Mouse (Mus musculus): ENCODE data around the gene AA467197. TPM values are rescaled to one million over a fixed set of nuclear protein-coding genes. Genes with fewer than 3 reads are reported as not detected.
A peak's percentile ranks its signal among the peaks of the same experiment; 100 is the strongest.

AA467197 gene
- total RNA-seq, 2 experiments from 2014 or later: not detected

- intact Hi-C loops (cut with DNase I): loop anchor here (10.0 kb wide), 1 partner anchor 123 kb away; no protein-coding TSS in a partner anchor
- peak; percentile 15 to 44 for DNase-seq (ENCODE audit: low spot score in 2 of 2)
These were observed 5.5 kb upstream of the AA467197 start for GRCm38 (mm10) chr2:122631226-122631801.

- intact Hi-C loops (cut with DNase I): loop anchor here (1.0 to 10.0 kb wide), 2 partner anchors 31 to 117 kb away; no protein-coding TSS in a partner anchor
These were observed 776 bp downstream of the AA467197 start for GRCm38 (mm10) chr2:122637526-122637997.

DNA sequence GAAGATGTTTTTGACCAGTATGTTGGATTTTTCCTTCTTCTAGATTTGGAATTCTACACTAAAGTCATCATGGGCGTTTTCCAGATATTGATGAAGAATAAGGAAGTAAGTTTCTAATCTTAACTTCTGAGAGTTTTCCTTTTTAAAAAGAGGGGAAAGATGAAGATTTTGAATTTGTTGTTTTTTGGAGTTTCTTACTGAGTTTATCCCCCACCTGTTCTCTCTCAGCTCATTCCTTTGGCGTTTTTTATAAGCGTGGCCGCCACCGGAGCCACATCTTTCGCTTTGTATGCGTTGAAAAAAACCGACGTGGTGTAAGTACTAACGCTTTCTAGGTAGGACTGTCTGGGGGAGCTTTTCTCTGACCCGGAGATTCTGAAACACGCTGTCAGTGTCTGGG is 1.2 kb downstream of the AA467197 start:
- DNase-seq (ENCODE audit: low spot score in 2 of 2): no peak
- intact Hi-C loops (cut with DNase I): loop anchor here (10.0 kb wide), 1 partner anchor 117 kb away; no protein-coding TSS in a partner anchor

More at GRCm38 (mm10) chr2:122637526-122637997, 776 bp downstream of the AA467197 start:
- DNase-seq (ENCODE audit: low spot score in 2 of 2): peak; percentile 30 to 50

GRCm38 (mm10) chr2:122638673-122639072 is 1.9 kb downstream of the AA467197 start:
- no peak for DNase-seq (ENCODE audit: low spot score in 2 of 2)
- intact Hi-C loops (cut with DNase I): loop anchor here (10.0 kb wide), 1 partner anchor 116 kb away; no protein-coding TSS in a partner anchor

GRCm38 (mm10) chr2:122652096-122653084 is 15.6 kb downstream of the AA467197 start:
- intact Hi-C loops (cut with DNase I): no loop called here
- no peak for DNase-seq (ENCODE audit: low spot score in 2 of 2)

- no peak for DNase-seq (ENCODE audit: low spot score in 2 of 2)
- intact Hi-C loops (cut with DNase I): no loop called here
These were observed 19.3 kb downstream of the AA467197 start for GRCm38 (mm10) chr2:122656052-122656451.

GRCm38 (mm10) chr2:122656767-122657166 is 20.0 kb downstream of the AA467197 start:
- no peak for DNase-seq (ENCODE audit: low spot score in 2 of 2)
- intact Hi-C loops (cut with DNase I): no loop called here

DNA sequence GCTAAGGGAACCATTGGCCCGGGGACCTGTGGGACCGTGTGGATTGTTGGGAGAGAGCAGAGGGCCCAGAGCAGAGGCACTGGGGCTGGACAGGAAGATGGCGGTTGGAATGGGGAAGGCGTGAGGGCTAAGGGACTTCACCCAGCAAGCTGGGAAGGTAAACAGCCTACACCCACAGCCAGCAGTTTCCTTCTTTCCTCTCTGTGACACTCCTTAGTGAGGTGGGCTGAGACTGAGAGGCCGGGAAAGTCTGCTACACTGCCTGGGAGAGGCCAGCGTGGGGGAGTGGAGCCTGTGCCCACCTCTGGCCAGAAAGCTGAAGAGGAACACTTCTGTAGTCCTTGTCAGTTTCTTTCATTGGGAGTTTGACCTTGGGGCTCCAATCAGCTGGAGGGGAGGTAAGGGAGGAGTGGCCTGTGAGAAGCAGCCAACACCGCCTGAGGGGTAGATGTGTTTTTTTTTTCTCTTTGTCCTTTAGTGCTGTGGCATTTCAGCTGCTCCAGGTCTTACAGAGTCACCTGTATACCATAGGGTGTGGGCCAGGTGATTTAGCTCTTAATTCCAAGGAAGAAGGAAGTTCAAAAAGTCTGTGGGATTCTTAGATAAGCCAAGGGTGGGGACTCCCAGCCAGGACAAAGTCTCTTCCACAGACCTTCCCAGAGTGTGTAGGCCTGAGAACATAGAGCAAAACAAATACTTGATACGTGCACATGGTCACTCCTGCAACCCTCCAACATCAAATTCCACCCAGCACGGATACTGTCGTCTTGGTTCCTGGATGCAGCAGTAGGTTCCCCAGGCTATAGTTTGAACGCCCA is 21.1 kb downstream of the AA467197 start:
- intact Hi-C loops (cut with DNase I): no loop called here
- DNase-seq (ENCODE audit: low spot score in 2 of 2): no peak

- DNase-seq (ENCODE audit: low spot score in 2 of 2): no peak
- intact Hi-C loops (cut with DNase I): no loop called here
These were observed 23.0 kb downstream of the AA467197 start for GRCm38 (mm10) chr2:122659825-122660224.

DNA sequence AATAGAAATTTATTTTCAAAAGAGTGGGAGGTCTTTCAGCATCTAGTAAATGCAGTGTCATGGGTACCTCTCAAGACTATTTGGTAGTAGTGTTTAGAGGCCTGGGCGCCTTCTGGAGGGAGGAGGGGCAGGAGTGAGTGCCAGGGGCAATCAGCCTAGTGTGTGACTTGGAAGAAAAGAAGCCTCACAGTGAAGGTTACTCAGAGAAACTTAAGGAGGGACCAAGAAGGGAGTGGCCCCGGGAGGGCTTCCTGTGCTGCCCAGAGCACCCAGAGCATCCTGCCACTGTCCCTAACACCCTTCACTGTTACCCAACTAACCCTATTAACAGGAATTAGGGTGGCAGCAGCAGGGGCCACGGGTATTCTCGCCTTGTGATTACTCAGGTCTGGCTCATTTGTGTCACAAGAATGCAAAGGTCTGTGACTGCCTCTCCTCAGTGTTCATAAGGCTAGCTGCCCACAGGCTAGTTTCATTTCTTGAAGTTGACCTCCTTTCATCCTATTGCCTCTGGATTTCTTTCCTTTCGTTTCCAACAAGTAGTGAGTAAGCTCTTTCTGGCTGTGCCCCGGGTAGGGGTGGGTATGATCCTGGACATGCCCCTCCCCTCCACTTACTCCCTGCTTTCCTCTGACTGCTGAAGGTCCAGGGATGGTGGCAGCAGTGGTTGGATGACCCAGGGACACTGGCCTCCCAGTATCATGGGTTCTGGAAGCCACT is 28.6 kb downstream of the AA467197 start:
- DNase-seq (ENCODE audit: low spot score in 2 of 2): no peak
- intact Hi-C loops (cut with DNase I): no loop called here

DNA sequence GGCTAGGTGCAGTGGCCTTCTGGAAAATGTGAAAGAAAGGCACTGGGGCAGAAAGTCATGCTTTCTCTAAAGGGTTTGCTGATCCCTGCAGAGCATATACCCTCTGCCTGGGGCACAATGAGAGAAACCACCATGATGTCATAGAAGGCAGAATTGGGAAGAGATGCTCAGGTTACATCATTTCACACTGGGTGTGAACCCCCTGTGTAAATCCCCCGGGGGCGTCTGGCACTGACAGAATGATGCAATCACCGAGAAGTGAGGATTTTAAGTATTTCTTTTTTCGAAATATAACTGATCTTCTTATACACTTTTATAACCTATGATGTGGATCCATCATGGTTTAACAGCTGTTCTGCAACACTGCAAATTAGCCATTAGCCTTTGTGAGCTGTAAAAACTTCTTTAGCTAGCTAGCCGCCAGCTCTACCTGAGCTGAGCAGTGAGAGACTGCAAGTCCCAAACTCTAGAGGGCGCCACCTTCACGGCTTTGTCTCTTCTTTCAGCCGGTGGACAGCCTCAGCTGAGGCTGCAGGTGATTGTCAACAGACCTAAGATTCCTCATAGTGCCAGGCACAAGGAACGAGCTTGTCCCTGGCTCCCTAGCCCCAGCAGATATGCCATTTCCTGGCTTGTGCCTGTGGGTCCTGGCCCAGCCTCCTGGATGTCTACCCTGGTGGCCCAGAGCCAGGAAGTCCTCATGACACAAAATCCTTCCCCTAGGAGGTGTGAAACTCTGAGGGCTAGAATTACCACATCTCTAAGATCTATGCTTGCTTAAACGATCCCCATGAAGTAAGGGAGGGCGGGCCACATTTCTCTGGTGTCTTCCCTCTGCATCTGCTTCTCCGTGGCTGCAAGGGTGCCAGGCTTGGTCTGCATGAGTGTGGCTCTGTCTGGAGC is 29.4 kb downstream of the AA467197 start:
- DNase-seq (ENCODE audit: low spot score in 2 of 2): peak in 1 of 2 experiments; percentile 30
- intact Hi-C loops (cut with DNase I): loop anchor here (1.0 kb wide), 1 partner anchor 88 kb away; no protein-coding TSS in a partner anchor

DNA sequence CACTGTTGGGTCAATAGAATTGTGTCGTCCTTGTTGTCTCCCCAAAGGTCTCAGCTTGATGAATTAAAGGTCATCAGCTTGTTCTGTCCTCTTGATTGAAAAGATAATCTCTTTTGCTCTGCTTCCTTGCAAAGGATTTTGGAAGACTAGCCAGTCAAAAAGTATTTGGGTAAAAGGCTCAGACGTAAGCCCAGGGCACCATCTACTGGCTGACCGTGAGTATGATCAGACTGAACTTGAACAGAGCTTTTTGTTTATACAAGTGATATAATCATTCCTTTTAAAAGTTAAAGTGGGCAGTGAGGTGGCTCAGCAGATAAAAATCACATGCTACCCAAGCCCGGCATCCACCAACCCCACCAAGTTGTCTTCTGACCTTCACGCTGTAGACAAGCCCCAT is 31.1 kb downstream of the AA467197 start:
- intact Hi-C loops (cut with DNase I): loop anchor here (1.0 kb wide), 1 partner anchor 31 kb away; no protein-coding TSS in a partner anchor
- DNase-seq (ENCODE audit: low spot score in 2 of 2): peak; percentile 19 to 53

- intact Hi-C loops (cut with DNase I): no loop called here
- no peak for DNase-seq (ENCODE audit: low spot score in 2 of 2)
These were observed 34.9 kb downstream of the AA467197 start for GRCm38 (mm10) chr2:122671714-122672113.

- no peak for DNase-seq (ENCODE audit: low spot score in 2 of 2)
- intact Hi-C loops (cut with DNase I): no loop called here
These were observed 36.1 kb downstream of the AA467197 start for GRCm38 (mm10) chr2:122672841-122673240.

- intact Hi-C loops (cut with DNase I): no loop called here
- no peak for DNase-seq (ENCODE audit: low spot score in 2 of 2)
These were observed 38.3 kb downstream of the AA467197 start for GRCm38 (mm10) chr2:122675126-122675525.

DNA sequence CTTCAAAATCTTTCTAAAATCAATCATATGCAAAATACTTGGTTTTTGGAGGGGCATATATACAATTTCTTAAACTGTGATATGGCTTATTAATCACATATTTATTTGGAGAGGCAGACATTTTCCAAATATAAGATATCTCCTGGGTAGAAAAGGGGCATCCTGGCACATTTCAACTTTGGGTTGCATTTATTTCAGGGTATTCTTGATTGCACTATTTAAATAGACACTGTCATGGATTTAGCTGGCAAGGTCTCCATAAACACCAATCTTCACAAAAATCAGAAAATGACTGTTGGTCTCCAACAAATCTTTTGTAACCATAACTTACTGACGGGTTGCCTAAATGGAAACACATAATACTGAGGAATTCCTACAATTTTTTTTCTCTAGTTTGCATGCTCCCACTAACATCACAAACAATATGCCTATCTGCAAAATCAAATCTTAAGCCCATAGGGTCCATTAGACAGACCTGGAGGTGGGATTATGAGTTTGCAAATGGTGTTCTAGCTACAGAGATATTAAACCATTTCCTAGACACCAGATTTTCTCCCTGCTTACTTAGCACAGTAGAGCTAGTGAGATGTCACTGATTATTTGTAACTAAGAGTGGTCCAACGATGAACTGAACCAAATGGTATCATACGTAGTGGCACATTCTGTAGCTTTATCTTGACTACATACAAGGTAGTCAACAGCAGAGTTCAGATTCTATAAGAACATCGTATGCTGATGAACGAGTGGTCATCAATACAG is 44.8 kb downstream of the AA467197 start:
- intact Hi-C loops (cut with DNase I): loop anchor here (2.0 kb wide), 1 partner anchor 19 kb away; no protein-coding TSS in a partner anchor
- DNase-seq (ENCODE audit: low spot score in 2 of 2): no peak

DNA sequence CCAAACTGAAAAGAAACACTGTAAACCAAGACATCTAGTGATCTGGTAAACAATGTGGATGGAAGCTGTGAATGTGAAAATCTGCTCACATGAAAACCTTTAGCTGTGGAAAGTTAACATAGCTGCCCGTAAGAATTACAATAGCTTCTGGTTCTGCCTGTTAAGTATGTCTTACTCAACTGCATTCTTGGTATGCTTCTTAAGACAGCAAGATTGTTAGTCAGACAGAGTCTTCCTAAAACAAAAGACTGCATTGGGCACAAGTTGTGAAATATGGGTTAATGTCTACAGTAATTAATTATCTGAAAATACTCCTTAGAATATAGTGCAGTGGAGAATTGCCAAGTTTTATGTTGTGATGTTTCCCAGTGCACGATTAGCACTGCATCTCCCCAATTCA is 45.7 kb downstream of the AA467197 start:
- DNase-seq (ENCODE audit: low spot score in 2 of 2): no peak
- intact Hi-C loops (cut with DNase I): no loop called here
